Mouse (Mus musculus): ENCODE data around the gene Gpa33.

Gene Gpa33

GRCm38 (mm10) chr1:166164580-166164979 lies 34.5 kb downstream of the Gpa33 start:
- DNase-seq (ENCODE audit: low spot score in 2 of 2): no peak

GRCm38 (mm10) chr1:166165159-166165558 lies 35.1 kb downstream of the Gpa33 start:
- DNase-seq (ENCODE audit: low spot score in 2 of 2): no peak

GRCm38 (mm10) chr1:166167405-166167804 lies 37.4 kb downstream of the Gpa33 start:
- DNase-seq (ENCODE audit: low spot score in 2 of 2): no peak

- no peak for DNase-seq (ENCODE audit: low spot score in 2 of 2)
Observed at GRCm38 (mm10) chr1:166168017-166168416, 38.0 kb downstream of the Gpa33 start.

DNA sequence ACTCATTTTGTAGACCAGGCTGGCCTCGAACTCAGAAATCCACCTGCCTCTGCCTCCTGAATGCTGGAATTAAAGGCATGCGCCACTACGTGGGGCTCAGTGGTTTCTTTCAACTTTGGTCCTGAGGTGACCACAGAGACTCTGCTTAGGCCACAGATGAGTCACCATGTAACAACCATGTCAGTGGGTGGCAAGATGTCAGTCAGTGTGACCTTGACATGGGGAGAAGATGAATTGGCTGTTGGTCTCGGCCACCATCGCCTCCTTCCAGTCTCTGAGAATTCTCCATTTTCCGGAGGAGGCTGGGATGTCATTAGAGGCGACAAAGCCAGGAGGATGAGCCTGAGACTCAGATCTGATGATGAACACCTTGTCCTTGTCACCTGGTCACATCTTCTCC lies 39.7 kb downstream of the Gpa33 start:
- DNase-seq (ENCODE audit: low spot score in 2 of 2): no peak

GRCm38 (mm10) chr1:166170852-166171251 lies 40.8 kb downstream of the Gpa33 start:
- DNase-seq (ENCODE audit: low spot score in 2 of 2): no peak

GRCm38 (mm10) chr1:166172992-166173391 lies 43.0 kb downstream of the Gpa33 start:
- DNase-seq (ENCODE audit: low spot score in 2 of 2): no peak

DNA sequence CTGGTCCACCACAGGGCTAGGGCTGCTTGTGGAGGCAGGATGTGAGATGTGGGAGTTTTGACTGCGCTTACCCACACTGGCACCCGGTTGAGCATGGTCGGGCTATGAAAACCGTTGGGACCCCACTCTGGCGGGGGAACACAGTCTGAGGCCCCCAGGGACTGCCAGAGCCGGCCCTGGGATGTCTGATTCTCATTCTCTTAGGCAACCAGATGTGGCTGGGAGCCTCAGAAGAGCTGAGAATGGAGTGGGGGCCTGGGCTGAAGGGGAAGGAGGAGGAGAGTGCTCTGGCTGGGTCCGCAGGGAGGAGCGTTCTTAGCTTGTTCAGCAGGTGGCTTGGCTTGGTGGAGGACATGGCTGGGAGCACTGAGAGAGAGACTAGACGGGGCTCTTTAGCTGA lies 43.6 kb downstream of the Gpa33 start:
- no peak for DNase-seq (ENCODE audit: low spot score in 2 of 2)

GRCm38 (mm10) chr1:166181510-166181909 lies 51.5 kb downstream of the Gpa33 start:
- DNase-seq (ENCODE audit: low spot score in 2 of 2): no peak

GRCm38 (mm10) chr1:166182952-166183627 lies 53.1 kb downstream of the Gpa33 start:
- peak in 1 of 2 experiments; percentile 23 for DNase-seq (ENCODE audit: low spot score in 2 of 2)

GRCm38 (mm10) chr1:166184391-166185229 lies 54.6 kb downstream of the Gpa33 start:
- DNase-seq (ENCODE audit: low spot score in 2 of 2): no peak

- DNase-seq (ENCODE audit: low spot score in 2 of 2): no peak
Observed at GRCm38 (mm10) chr1:166185357-166185756, 55.3 kb downstream of the Gpa33 start.

GRCm38 (mm10) chr1:166189821-166190220 lies 59.8 kb downstream of the Gpa33 start:
- DNase-seq (ENCODE audit: low spot score in 2 of 2): no peak

DNA sequence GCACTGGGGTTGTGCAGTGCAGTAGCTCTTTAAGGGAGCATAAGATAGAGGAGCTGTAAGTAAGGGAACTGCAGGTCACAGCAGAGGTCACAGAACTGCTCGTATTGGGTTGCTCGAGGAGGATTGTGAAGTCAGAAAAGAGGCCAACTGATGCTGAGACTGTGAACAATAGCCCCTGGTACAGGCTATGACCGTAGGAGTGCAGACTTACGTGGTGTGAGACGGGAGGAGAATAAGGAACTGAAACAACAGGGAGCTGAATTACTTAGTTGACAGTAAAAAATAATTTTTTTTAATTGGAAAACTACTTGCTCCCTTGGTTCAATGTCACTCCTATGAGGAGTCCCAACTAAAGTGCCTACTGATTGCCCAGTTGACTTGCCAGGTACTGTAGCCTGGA lies 74.1 kb downstream of the Gpa33 start:
- DNase-seq (ENCODE audit: low spot score in 2 of 2): no peak

GRCm38 (mm10) chr1:166205159-166205558 lies 75.1 kb downstream of the Gpa33 start:
- no peak for DNase-seq (ENCODE audit: low spot score in 2 of 2)

DNA sequence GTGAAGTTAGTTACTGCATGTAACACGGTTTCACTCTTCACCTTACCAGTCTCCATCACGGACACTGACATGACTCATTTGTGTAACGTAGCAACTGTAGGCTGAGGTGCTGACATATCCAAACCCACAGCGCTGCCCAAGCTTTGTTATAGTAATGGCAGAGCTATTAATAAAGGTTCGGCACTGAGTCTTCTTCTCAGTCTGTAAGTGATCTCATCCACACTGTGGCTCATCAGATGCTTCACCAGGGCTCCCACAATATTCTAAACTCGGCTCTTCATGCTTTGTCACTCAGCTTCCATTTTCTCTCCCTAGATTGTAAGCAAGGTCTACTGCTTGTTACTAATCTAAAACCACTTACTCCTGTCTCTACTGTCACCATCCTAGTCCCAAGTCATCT lies 79.3 kb downstream of the Gpa33 start:
- peak in 1 of 2 experiments; percentile 7 for DNase-seq (ENCODE audit: low spot score in 2 of 2)

GRCm38 (mm10) chr1:166214181-166214580 lies 84.1 kb downstream of the Gpa33 start:
- DNase-seq (ENCODE audit: low spot score in 2 of 2): no peak

Measured in right cerebral cortex, postnatal 36 days (tissue).